Mouse (Mus musculus) fibroblast of lung, adult 2 months (primary cell): ENCODE results near the gene Ptprg.
"Not testable (repeated sequence)": the region's sequence is repeated elsewhere in the genome, so short reads cannot be mapped to it uniquely, and the experiment has no call there.

Experiments used
- DNase-seq: peaks from one replicate; pipeline ENCODE4 v3.0.0-alpha.2; 2011; ENCODE audit warnings: low read depth

The Ptprg gene

GRCm38 (mm10) chr14:12208554-12208953 lies 655.2 kb downstream of the Ptprg start:
- no peak for DNase-seq

GRCm38 (mm10) chr14:12218544-12219150 lies 665.3 kb downstream of the Ptprg start:
- no peak for DNase-seq

GRCm38 (mm10) chr14:12219877-12220276 lies 666.5 kb downstream of the Ptprg start:
- no peak for DNase-seq

GRCm38 (mm10) chr14:12220540-12220939 lies 667.2 kb downstream of the Ptprg start:
- no peak for DNase-seq

GRCm38 (mm10) chr14:12221571-12221970 lies 668.2 kb downstream of the Ptprg start:
- no peak for DNase-seq

- DNase-seq: no peak
Observed at GRCm38 (mm10) chr14:12243726-12244125, 690.4 kb downstream of the Ptprg start.

- no peak for DNase-seq
Observed at GRCm38 (mm10) chr14:12276031-12276430, 722.7 kb downstream of the Ptprg start.

GRCm38 (mm10) chr14:12283641-12284040 lies 730.3 kb downstream of the Ptprg start, which contains the start of gene Gm49355:
Gene Gm49355 (plus strand): TSS chr14:12283976.
- no peak for DNase-seq

GRCm38 (mm10) chr14:12284141-12284912 lies 731.0 kb downstream of the Ptprg start, which contains the start of gene 3830406C13Rik:
Gene 3830406C13Rik (plus strand): TSS chr14:12284173.
- peak; percentile 63 for DNase-seq

GRCm38 (mm10) chr14:12289747-12290146 lies 736.4 kb downstream of the Ptprg start:
- not testable (repeated sequence) for DNase-seq
